Mouse (Mus musculus): ENCODE results near the gene Dgki.

Dgki gene

GRCm38 (mm10) chr6:37299562-37300390, at the start of gene Dgki:
TSS of gene Dgki (minus strand) at chr6:37300184.
- peak; percentile 41 for DNase-seq (ENCODE audit: low read depth, low spot score)

- no peak for DNase-seq (ENCODE audit: low read depth, low spot score)
Measured at GRCm38 (mm10) chr6:37347606-37348005, 47.6 kb upstream of the Dgki start.

- DNase-seq (ENCODE audit: low read depth, low spot score): no peak
Measured at GRCm38 (mm10) chr6:37338055-37338454, 38.1 kb upstream of the Dgki start.

GRCm38 (mm10) chr6:37336831-37337260, 36.9 kb upstream of the Dgki start:
- DNase-seq (ENCODE audit: low read depth, low spot score): no peak

- DNase-seq (ENCODE audit: low read depth, low spot score): no peak
Measured at GRCm38 (mm10) chr6:37336381-37336780, 36.4 kb upstream of the Dgki start.

- no peak for DNase-seq (ENCODE audit: low read depth, low spot score)
Measured at GRCm38 (mm10) chr6:37332846-37333245, 32.9 kb upstream of the Dgki start.

GRCm38 (mm10) chr6:37329901-37330864, 30.2 kb upstream of the Dgki start:
- peak; percentile 19 for DNase-seq (ENCODE audit: low read depth, low spot score)

- DNase-seq (ENCODE audit: low read depth, low spot score): no peak
Measured at GRCm38 (mm10) chr6:37329376-37329775, 29.4 kb upstream of the Dgki start.

GRCm38 (mm10) chr6:37328671-37329070, 28.7 kb upstream of the Dgki start:
- DNase-seq (ENCODE audit: low read depth, low spot score): no peak

GRCm38 (mm10) chr6:37327519-37327918, 27.5 kb upstream of the Dgki start:
- no peak for DNase-seq (ENCODE audit: low read depth, low spot score)

- DNase-seq (ENCODE audit: low read depth, low spot score): no peak
Measured at GRCm38 (mm10) chr6:37326603-37326955, 26.6 kb upstream of the Dgki start.

GRCm38 (mm10) chr6:37325906-37326602, 26.1 kb upstream of the Dgki start:
- no peak for DNase-seq (ENCODE audit: low read depth, low spot score)

- no peak for DNase-seq (ENCODE audit: low read depth, low spot score)
Measured at GRCm38 (mm10) chr6:37325076-37325475, 25.1 kb upstream of the Dgki start.

GRCm38 (mm10) chr6:37322641-37323040, 22.7 kb upstream of the Dgki start:
- no peak for DNase-seq (ENCODE audit: low read depth, low spot score)

GRCm38 (mm10) chr6:37322088-37322487, 22.1 kb upstream of the Dgki start:
- no peak for DNase-seq (ENCODE audit: low read depth, low spot score)

- DNase-seq (ENCODE audit: low read depth, low spot score): no peak
Measured at GRCm38 (mm10) chr6:37317904-37318303, 17.9 kb upstream of the Dgki start.

- DNase-seq (ENCODE audit: low read depth, low spot score): no peak
Measured at GRCm38 (mm10) chr6:37315440-37315839, 15.5 kb upstream of the Dgki start.

- no peak for DNase-seq (ENCODE audit: low read depth, low spot score)
Measured at GRCm38 (mm10) chr6:37310601-37311000, 10.6 kb upstream of the Dgki start.

GRCm38 (mm10) chr6:37306616-37307015, 6.6 kb upstream of the Dgki start:
- no peak for DNase-seq (ENCODE audit: low read depth, low spot score)

GRCm38 (mm10) chr6:37300492-37300891, 508 bp upstream of the Dgki start:
- DNase-seq (ENCODE audit: low read depth, low spot score): no peak

- no peak for DNase-seq (ENCODE audit: low read depth, low spot score)
Measured at GRCm38 (mm10) chr6:37298982-37299381, 1.0 kb downstream of the Dgki start.

All from retina, postnatal 7 days (tissue).